Mouse (Mus musculus) midbrain, embryonic 14.5 days (tissue): ENCODE results near the gene C1qtnf5. TPM values are rescaled to one million over a fixed set of nuclear protein-coding genes. Genes with fewer than 3 reads are reported as not detected.

ENCODE experiments used
- ATAC-seq: fragments of 200-750 bp; cut with Nextera tagmentation; 2 replicates; pipeline ENCODE4 v1.8.0; 2017; ENCODE audit warnings: moderate number of reproducible peaks, moderate library complexity; ENCODE audit not compliant: low FRiP score, low TSS enrichment
- DNase-seq: peaks from one replicate; pipeline ENCODE4 v3.0.0-alpha.2; 2015
- H3K27ac ChIP-seq: fragments of 300-500 bp; sonication (generic); replicated peaks from 2 replicates; pipeline ENCODE4 v1.5.1; 2014; ENCODE audit warnings: mild to moderate bottlenecking, low read depth, low read length, moderate library complexity
- H3K27me3 ChIP-seq: fragments of 300-500 bp; sonication (generic); 2 replicates; pipeline ENCODE4 v1.6.1; 2014; ENCODE audit warnings: low read length, control low read depth, mixed read lengths; ENCODE audit not compliant: control insufficient read depth, insufficient read depth
- H3K36me3 ChIP-seq: fragments of 300-500 bp; sonication (generic); 2 replicates; pipeline ENCODE4 v1.6.1; 2014; ENCODE audit warnings: low read length, control low read depth; ENCODE audit not compliant: control insufficient read depth, insufficient read depth
- H3K4me1 ChIP-seq: fragments of 300-500 bp; sonication (generic); 2 replicates; pipeline ENCODE4 v1.6.1; 2014; ENCODE audit warnings: mild to moderate bottlenecking, antibody characterized with exemption, low read length, control low read depth; ENCODE audit not compliant: control insufficient read depth, insufficient read depth
- H3K4me2 ChIP-seq: fragments of 300-500 bp; sonication (generic); 2 replicates; pipeline ENCODE4 v1.6.1; 2014; ENCODE audit warnings: mild to moderate bottlenecking, low read length, moderate library complexity
- H3K4me3 ChIP-seq: fragments of 300-500 bp; sonication (generic); replicated peaks from 2 replicates; pipeline ENCODE4 v1.5.1; 2014; ENCODE audit warnings: low read depth, low read length
- H3K9ac ChIP-seq: fragments of 300-500 bp; sonication (generic); replicated peaks from 2 replicates; pipeline ENCODE4 v1.6.1; 2014; ENCODE audit warnings: mild to moderate bottlenecking, low read length, moderate library complexity
- H3K9me3 ChIP-seq: fragments of 300-500 bp; sonication (generic); 2 replicates; pipeline ENCODE4 v1.6.1; 2016; ENCODE audit warnings: low read length, control low read depth, mixed read lengths; ENCODE audit not compliant: control insufficient read depth
- WGBS: fragments of 180-500 bp; shearing (Covaris S2); extraction: QIAGEN DNeasy Blood & Tissue Kit; methylation state at CpG from one replicate; pipeline ENCODE4 v1.1.7; 2014; 5-methylcytosine and 5-hydroxymethylcytosine counted together
- polyA plus RNA-seq: library from polyadenylated mRNA; unstranded; fragments of >200 nt; fragmentation: Nextera tagmentation; extraction: Ambion mirVana; gene quantifications from 2 replicates; pipeline ENCODE4 v1.2.1, GENCODE M21; 2014

Gene C1qtnf5
- polyA plus RNA-seq, 1 experiment from 2014 or later, result 3.7 TPM

DNA sequence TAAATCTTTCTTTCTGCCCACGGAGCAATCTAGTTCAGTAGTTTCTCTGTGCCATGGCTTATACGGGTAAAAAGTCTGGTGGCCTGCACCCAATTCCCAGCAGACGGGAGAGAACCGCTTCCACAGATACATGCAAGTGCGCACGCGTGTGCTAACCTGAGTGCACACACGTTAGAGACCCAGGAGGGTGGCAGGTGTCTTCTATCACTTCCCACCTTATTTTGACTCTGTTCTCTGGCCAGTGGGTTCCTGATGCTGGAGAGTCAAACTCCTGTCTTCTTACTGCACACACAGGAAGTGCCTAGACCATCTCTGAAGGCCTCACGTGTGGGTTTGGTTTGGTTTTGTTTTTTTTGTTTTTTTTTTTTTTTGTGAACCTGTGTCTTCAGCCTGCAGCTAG, 8.6 kb downstream of the C1qtnf5 start:
- Histone ChIP-seq H3K4me2 (no peak overlapping the region), H3K4me1 (no peaks in the 10 kb centered on the region), H3K27me3 (no peaks in the 10 kb centered on the region), H3K36me3 (no peaks in the 10 kb centered on the region), H3K27ac (no peak overlapping the region), H3K9ac (no peak overlapping the region), H3K4me3 (no peak overlapping the region), H3K9me3 (no peaks in the 10 kb centered on the region)
- WGBS, result 93% methylated on average over 9 of the region's 9 CpGs
- ATAC-seq (no peak), DNase-seq (no peak)

DNA sequence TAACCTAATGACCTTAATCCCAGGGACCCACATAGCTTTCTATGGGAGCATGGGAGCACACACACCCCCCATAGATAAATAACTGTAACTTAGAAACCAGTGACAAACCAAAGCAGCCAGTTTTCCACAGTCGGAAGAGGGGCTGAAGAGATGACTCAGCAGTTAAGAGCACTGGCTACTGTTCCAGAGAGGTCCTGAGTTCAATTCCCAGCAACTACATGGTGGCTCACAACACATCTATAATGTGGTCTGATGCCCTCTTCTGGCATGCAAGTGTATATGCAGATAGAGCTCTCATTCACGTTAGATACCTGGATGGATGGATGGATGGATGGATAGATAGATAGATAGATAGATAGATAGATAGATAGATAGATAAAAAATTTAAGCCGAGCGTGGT, 9.1 kb downstream of the C1qtnf5 start:
- WGBS, result 87% methylated on average over 4 of the region's 4 CpGs

DNA sequence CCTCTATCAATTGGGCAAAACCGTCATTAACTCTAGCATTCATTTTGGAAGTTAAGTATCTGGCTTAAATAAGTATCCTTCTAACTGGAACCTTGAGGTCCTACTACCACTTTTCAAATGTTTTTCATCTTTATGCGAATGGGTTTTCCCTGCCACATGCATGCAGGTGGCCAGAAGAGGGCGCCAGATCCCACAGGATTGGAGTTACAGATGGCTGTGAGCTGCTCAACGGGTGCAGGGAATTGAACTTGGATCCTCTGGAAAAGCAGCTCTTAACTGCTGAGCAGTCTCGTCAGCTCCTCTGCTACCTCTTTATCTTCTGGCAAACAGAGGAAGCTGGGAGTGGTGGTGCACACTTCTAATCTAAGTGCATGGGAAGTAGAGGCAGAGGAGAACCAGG, 12.0 kb downstream of the C1qtnf5 start:
- H3K36me3 ChIP-seq, result no peaks in the 10 kb centered on the region
- no peaks in the 10 kb centered on the region for H3K27me3 ChIP-seq
- no peaks in the 10 kb centered on the region for H3K9me3 ChIP-seq
- H3K9ac ChIP-seq, result no peak overlapping the region
- no peak overlapping the region for H3K4me3 ChIP-seq
- ATAC-seq, result no peak
- no peak overlapping the region for H3K27ac ChIP-seq
- WGBS, result 47% methylated on average over 5 of the region's 5 CpGs
- no peak for DNase-seq
- H3K4me1 ChIP-seq, result no peaks in the 10 kb centered on the region
- H3K4me2 ChIP-seq, result no peak overlapping the region

More for the DNA sequence above, 9.1 kb downstream of the C1qtnf5 start:
- H3K4me3 ChIP-seq, result no peak overlapping the region
- no peaks in the 10 kb centered on the region for H3K27me3 ChIP-seq
- no peaks in the 10 kb centered on the region for H3K36me3 ChIP-seq
- no peaks in the 10 kb centered on the region for H3K4me1 ChIP-seq
- H3K9ac ChIP-seq, result no peak overlapping the region
- DNase-seq (no peak), ATAC-seq (no peak)
- no peak overlapping the region for H3K27ac ChIP-seq
- H3K9me3 ChIP-seq, result no peaks in the 10 kb centered on the region
- H3K4me2 ChIP-seq, result no peak overlapping the region

DNA sequence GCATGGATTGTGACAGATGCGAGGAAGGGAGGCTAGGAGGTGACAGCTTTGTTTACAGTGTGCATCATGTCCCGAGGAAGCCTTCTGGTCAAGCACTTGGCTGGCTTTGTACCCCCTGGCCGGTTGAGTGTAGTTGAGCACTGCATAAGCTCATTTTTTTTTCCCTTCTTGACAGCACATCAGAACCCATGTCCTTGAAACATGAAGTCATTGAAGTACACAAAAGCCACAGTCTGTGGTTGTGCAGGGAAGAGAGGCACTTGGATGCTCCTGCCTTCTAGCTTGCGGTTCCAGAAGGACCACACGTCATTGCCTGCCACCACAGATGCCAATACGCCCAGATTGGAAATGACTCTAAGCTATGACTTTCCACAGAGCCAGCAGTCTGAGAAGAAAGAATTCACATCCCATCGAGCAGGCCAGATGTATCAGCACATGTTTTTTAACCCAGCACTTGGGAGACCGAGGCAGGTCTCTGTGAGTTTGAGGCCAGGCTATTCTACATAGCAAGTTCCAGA, 13.0 kb downstream of the C1qtnf5 start:
- Histone ChIP-seq H3K27me3 (no peaks in the 10 kb centered on the region), H3K36me3 (no peaks in the 10 kb centered on the region), H3K27ac (no peak overlapping the region), H3K4me3 (no peak overlapping the region), H3K4me2 (no peak overlapping the region), H3K4me1 (no peaks in the 10 kb centered on the region), H3K9me3 (no peaks in the 10 kb centered on the region), H3K9ac (no peak overlapping the region)
- no peak for ATAC-seq
- WGBS, result 85% methylated on average over 8 of the region's 8 CpGs
- DNase-seq, result no peak

DNA sequence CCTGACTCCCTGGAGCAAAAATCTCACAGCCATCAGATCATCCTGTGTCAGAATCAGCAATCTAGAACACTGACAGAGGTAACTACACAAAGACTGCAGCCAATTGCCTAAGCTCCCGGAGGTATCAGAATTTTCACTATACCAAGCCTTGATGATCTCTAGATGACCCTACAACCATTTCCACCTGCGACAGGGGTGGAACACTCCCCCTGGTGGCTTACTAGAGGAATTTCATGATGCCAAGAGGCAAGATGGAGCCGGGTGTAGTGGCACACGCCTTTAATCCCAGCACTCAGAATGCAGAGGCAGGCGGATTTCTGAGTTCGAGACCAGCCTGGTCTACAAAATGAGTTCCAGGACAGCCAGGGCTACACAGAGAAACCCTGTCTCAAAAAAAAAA, 17.3 kb downstream of the C1qtnf5 start:
- Histone ChIP-seq H3K4me1 (no peaks in the 10 kb centered on the region), H3K36me3 (no peaks in the 10 kb centered on the region), H3K9ac (no peak overlapping the region), H3K27me3 (no peaks in the 10 kb centered on the region), H3K27ac (no peak overlapping the region), H3K4me3 (no peak overlapping the region), H3K4me2 (no peak overlapping the region), H3K9me3 (no peaks in the 10 kb centered on the region)
- no peak for ATAC-seq
- WGBS, result 72% methylated on average over 6 of the region's 6 CpGs
- no peak for DNase-seq

DNA sequence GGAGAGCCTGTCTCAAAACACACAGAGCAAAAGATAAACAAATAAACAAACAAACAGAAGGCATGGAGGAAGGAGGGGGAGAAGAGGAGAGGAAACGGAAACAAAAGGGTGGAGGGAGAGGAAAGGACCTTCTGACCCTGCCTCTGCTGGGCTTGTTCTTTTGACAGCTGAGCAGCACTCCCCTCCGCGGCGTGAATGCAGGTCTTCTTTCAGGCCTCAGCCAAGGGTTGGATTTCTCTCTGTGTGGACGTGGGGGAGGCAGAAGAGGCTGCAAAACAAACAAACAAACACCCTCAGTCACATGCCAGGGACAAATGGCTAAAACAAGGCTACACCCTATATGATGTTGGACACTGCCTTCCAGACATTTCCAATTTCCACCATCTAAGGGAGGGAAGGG, 18.0 kb downstream of the C1qtnf5 start:
- Histone ChIP-seq H3K27me3 (no peaks in the 10 kb centered on the region), H3K9ac (no peak overlapping the region), H3K27ac (no peak overlapping the region), H3K9me3 (no peaks in the 10 kb centered on the region), H3K4me3 (no peak overlapping the region), H3K36me3 (no peaks in the 10 kb centered on the region), H3K4me1 (peaks cover 6% of the 10 kb centered on the region), H3K4me2 (no peak overlapping the region)
- no peak for ATAC-seq
- DNase-seq, result no peak
- WGBS, result 56% methylated on average over 5 of the region's 5 CpGs

DNA sequence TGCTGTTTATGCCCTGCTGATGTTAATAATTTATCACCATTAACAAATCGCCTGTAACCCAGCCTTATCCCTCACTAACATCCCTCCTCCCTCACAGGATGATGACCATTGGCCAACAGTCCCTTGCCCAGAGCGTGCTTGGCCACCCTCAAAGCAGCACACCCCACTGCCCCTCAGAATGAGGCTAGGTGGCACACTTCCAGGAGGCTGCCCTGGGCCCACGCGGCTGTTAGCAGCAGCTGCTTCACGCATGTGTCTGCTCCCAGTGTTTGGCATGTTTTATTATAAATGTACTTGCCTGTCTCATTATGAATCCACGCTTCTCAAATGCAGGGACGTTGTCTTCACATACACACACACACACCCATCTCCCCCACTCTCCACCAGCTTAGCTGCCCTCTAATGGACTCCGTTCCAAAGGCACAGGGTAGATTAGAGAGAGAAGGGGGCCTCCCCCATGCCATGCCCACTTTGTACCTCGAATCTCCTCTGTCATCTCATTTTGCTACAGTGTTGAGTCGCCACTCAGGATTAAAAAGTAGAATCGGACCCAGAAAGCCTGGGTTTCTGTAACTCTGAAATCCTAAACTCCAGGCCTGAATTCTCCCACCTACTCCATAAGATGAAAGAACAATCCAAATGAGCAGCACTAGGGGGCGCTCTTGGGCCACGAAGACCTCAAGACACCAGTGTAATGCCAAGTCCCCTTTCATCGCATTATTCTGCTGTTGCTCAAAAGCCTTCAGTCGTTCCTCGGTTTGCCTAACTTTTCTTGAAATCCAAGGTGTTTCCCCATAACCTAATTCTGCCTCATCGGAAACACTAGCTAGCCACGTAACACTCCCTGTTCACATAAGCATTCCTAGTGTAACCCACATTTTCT, 18.7 kb downstream of the C1qtnf5 start:
- DNase-seq (peak; percentile 95), ATAC-seq (no peak)
- Histone ChIP-seq H3K9me3 (no peaks in the 10 kb centered on the region), H3K4me3 (no peak overlapping the region), H3K36me3 (no peaks in the 10 kb centered on the region), H3K9ac (no peak overlapping the region), H3K4me1 (peaks cover 13% of the 10 kb centered on the region), H3K27ac (no peak overlapping the region), H3K27me3 (no peaks in the 10 kb centered on the region), H3K4me2 (0 out of 2 replicates have a peak overlapping the region, but pooled peaks have one; percentile 13)
- WGBS, result 33% methylated on average over 18 of the region's 18 CpGs

DNA sequence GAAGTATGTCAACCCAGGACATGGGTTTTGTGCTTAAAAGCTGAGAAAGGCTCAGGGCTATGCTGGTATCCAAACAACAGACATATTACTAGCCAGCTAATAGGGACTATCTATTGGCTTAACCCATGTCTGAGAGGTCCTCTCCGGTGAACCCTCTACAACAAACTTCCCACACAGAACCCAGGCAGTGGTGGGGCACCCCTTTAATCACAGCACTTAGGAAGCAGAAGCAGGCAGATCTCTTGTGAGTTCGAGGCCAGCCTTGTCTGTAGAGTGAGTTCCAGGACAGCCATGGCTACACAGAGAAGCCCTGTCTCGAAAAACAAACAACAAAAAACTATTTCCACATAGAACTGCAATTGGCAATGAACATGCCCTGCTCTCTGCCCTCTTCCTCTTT, 19.7 kb downstream of the C1qtnf5 start:
- no peak overlapping the region for H3K27ac ChIP-seq
- ATAC-seq, result no peak
- H3K4me2 ChIP-seq, result no peak overlapping the region
- H3K4me3 ChIP-seq, result no peak overlapping the region
- no peaks in the 10 kb centered on the region for H3K9me3 ChIP-seq
- peaks cover 17% of the 10 kb centered on the region for H3K4me1 ChIP-seq
- no peak for DNase-seq
- no peak overlapping the region for H3K9ac ChIP-seq
- no peaks in the 10 kb centered on the region for H3K36me3 ChIP-seq
- WGBS, result 90% methylated on average over 3 of the region's 3 CpGs
- H3K27me3 ChIP-seq, result no peaks in the 10 kb centered on the region

DNA sequence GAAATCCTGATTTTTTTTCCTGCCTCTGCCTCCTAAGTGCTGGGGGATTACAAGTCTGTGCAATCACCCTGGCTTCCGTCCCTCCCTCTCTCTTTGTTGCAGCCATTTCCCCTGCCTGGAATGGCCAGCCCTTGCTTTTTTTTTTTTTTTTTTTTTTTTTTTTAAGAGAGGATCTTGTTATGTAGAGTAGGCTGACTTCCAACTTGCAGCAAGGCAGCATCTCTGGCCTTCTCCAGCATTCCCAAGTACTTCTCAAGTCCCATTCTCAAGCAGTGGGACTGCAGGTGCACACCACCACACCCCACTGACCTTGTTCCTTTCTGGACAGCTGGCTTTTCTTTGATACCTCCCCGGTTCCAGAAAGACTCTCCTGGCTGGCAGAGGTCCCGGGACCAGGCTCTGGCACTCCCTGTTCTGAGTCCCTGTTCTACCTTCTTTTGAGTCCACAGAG, 20.3 kb downstream of the C1qtnf5 start:
- no peak overlapping the region for H3K27ac ChIP-seq
- no peak overlapping the region for H3K4me2 ChIP-seq
- ATAC-seq (no peak), DNase-seq (no peak)
- H3K27me3 ChIP-seq, result no peaks in the 10 kb centered on the region
- H3K4me1 ChIP-seq, result peaks cover 17% of the 10 kb centered on the region
- H3K9me3 ChIP-seq, result no peaks in the 10 kb centered on the region
- H3K36me3 ChIP-seq, result no peaks in the 10 kb centered on the region
- 44% methylated on average over 3 of the region's 3 CpGs for WGBS
- H3K4me3 ChIP-seq, result no peak overlapping the region
- H3K9ac ChIP-seq, result no peak overlapping the region
